Mouse (Mus musculus) myocyte (in vitro differentiated cells): ENCODE results near the gene Srsf3. TPM values are rescaled to one million over a fixed set of nuclear protein-coding genes. Genes with fewer than 3 reads are reported as not detected.
A peak's percentile ranks its signal among the peaks of the same experiment; 100 is the strongest.

Source experiments
- H3K27me3 ChIP-seq: one replicate; pipeline ENCODE4 v1.6.1; 2011; ENCODE audit not compliant: control insufficient read depth, insufficient read depth, insufficient read length
- H3K36me3 ChIP-seq: one replicate; pipeline ENCODE4 v1.6.1; 2011; ENCODE audit not compliant: control insufficient read depth, insufficient read depth
- H3K4me2 ChIP-seq: one replicate; pipeline ENCODE4 v1.6.1; 2011; ENCODE audit warnings: low read depth, control low read depth
- H3K4me3 ChIP-seq: one replicate; pipeline ENCODE4 v1.5.1; 2011; ENCODE audit warnings: mild to moderate bottlenecking, control low read depth, moderate library complexity
- H3K79me2 ChIP-seq: one replicate; pipeline ENCODE4 v1.6.1; 2011; ENCODE audit not compliant: control insufficient read depth, insufficient read depth
- H3ac ChIP-seq: one replicate; pipeline ENCODE4 v1.6.1; 2011; ENCODE audit not compliant: control insufficient read depth, insufficient read length
- CEBPB ChIP-seq: IDR thresholded peaks from 2 replicates; pipeline ENCODE4 v1.6.1; 2011; ENCODE audit warnings: mild to moderate bottlenecking, moderate library complexity; ENCODE audit not compliant: poor library complexity, insufficient read depth, severe bottlenecking
- E2F4 ChIP-seq: IDR thresholded peaks from one replicate; pipeline ENCODE4 v1.6.1; 2011; ENCODE audit warnings: mild to moderate bottlenecking, control low read depth, moderate library complexity; ENCODE audit not compliant: insufficient read depth
- MAX ChIP-seq: IDR thresholded peaks from one replicate; pipeline ENCODE4 v1.6.1; 2011; ENCODE audit warnings: low read depth, mild to moderate bottlenecking, control low read depth
- MYOD1 ChIP-seq, 3 experiments: IDR thresholded peaks; one replicate each; pipeline ENCODE4 v1.6.1; 2011; ENCODE audit warnings: control low read depth in 2 of 3, low read depth in 2 of 3, mild to moderate bottlenecking in 2 of 3, moderate library complexity in 1 of 3; ENCODE audit not compliant: insufficient read length in 2 of 3, control insufficient read depth in 1 of 3
- MYOG ChIP-seq, 3 experiments: IDR thresholded peaks; one replicate each; pipeline ENCODE4 v1.6.1; 2011; ENCODE audit warnings: control low read depth in 2 of 3, low read depth in 2 of 3, mild to moderate bottlenecking in 2 of 3; ENCODE audit not compliant: insufficient read length in 2 of 3, control insufficient read depth in 1 of 3, insufficient read depth in 1 of 3
- POLR2A ChIP-seq: IDR thresholded peaks from one replicate; pipeline ENCODE4 v1.6.1; 2011; ENCODE audit warnings: low read depth, mild to moderate bottlenecking, control low read depth, moderate library complexity; ENCODE audit not compliant: insufficient read length
- POLR2AphosphoS2 ChIP-seq: IDR thresholded peaks from one replicate; pipeline ENCODE4 v1.6.1; 2011; ENCODE audit warnings: low read depth, control low read depth; ENCODE audit not compliant: insufficient read length
- REST ChIP-seq: IDR thresholded peaks from one replicate; pipeline ENCODE4 v1.6.1; 2011; ENCODE audit warnings: mild to moderate bottlenecking, control low read depth, moderate library complexity; ENCODE audit not compliant: insufficient read depth, insufficient read length
- SRF ChIP-seq: IDR thresholded peaks from one replicate; pipeline ENCODE4 v1.6.1; 2011; ENCODE audit warnings: low read depth; ENCODE audit not compliant: control insufficient read depth, insufficient read length
- TCF12 ChIP-seq: IDR thresholded peaks from one replicate; pipeline ENCODE4 v1.6.1; 2011; ENCODE audit warnings: mild to moderate bottlenecking, control low read depth; ENCODE audit not compliant: poor library complexity, insufficient read depth, severe bottlenecking
- TCF3 ChIP-seq: IDR thresholded peaks from one replicate; pipeline ENCODE4 v1.6.1; 2011; ENCODE audit warnings: low read depth, control low read depth; ENCODE audit not compliant: insufficient read length
- USF1 ChIP-seq: IDR thresholded peaks from one replicate; pipeline ENCODE4 v1.6.1; 2011; ENCODE audit warnings: low read depth, mild to moderate bottlenecking, control low read depth, moderate library complexity
- polyA plus RNA-seq: library from polyadenylated mRNA; unstranded; fragments of >200 nt; fragmentation: generic; extraction: Trizol; gene quantifications from one replicate; pipeline ENCODE4 v1.2.1, GENCODE M21; 2012; ENCODE audit warnings: missing spikeins

Gene Srsf3
- polyA plus RNA-seq, 1 experiment: 98.2 TPM

- Histone ChIP-seq H3ac (no peak overlapping the region), H3K4me2 (peak overlapping the region; percentile 1), H3K27me3 (no peaks in the 10 kb centered on the region), H3K4me3 (no peak overlapping the region), H3K79me2 (no peaks in the 10 kb centered on the region), H3K36me3 (peaks cover 25% of the 10 kb centered on the region)
- TF ChIP-seq POLR2AphosphoS2: peak; percentile 59
- TF ChIP-seq MYOG (IDR thresholded peaks at IDR 0.05; ENCODE audit: control insufficient read depth in 1 of 3, insufficient read depth in 1 of 3, insufficient read length in 2 of 3, low read depth in 2 of 3): peak in 1 of 3 experiments; percentile 68
- TF ChIP-seq MYOD1 (IDR thresholded peaks at IDR 0.05; ENCODE audit: control insufficient read depth in 1 of 3, insufficient read length in 2 of 3, low read depth in 2 of 3): peak in 2 of 3 experiments; percentile 49 to 63
- peak; percentile 11 for TF ChIP-seq POLR2A
- TF ChIP-seq TCF12: no peak
- TF ChIP-seq MAX: no peak
- TF ChIP-seq SRF: no peak
Measured at GRCm38 (mm10) chr17:29048748-29049507, 16.5 kb downstream of the Srsf3 start.

GRCm38 (mm10) chr17:29049508-29049889 lies 17.1 kb downstream of the Srsf3 start:
- no peak overlapping the region for H3ac ChIP-seq
- H3K36me3 ChIP-seq: peaks cover 19% of the 10 kb centered on the region
- TF ChIP-seq REST (no peak), CEBPB (no peak), POLR2AphosphoS2 (no peak), USF1 (no peak), MYOD1 (IDR thresholded peaks at IDR 0.05; ENCODE audit: control insufficient read depth in 1 of 3, insufficient read length in 2 of 3, low read depth in 2 of 3) (no peak), POLR2A (no peak), E2F4 (no peak), TCF12 (no peak), TCF3 (no peak), MAX (no peak), MYOG (IDR thresholded peaks at IDR 0.05; ENCODE audit: control insufficient read depth in 1 of 3, insufficient read depth in 1 of 3, insufficient read length in 2 of 3, low read depth in 2 of 3) (no peak), SRF (no peak)
- H3K79me2 ChIP-seq: no peaks in the 10 kb centered on the region
- H3K4me3 ChIP-seq: no peak overlapping the region
- peak overlapping the region; percentile 70 for H3K4me2 ChIP-seq
- no peaks in the 10 kb centered on the region for H3K27me3 ChIP-seq

GRCm38 (mm10) chr17:29049923-29050322 lies 17.5 kb downstream of the Srsf3 start:
- no peaks in the 10 kb centered on the region for H3K79me2 ChIP-seq
- peaks cover 15% of the 10 kb centered on the region for H3K36me3 ChIP-seq
- H3K4me3 ChIP-seq: no peak overlapping the region
- peak overlapping the region; percentile 70 for H3K4me2 ChIP-seq
- H3K27me3 ChIP-seq: no peaks in the 10 kb centered on the region
- no peak overlapping the region for H3ac ChIP-seq
- TF ChIP-seq TCF12 (no peak), MYOD1 (IDR thresholded peaks at IDR 0.05; ENCODE audit: control insufficient read depth in 1 of 3, insufficient read length in 2 of 3, low read depth in 2 of 3) (peak in 1 of 3 experiments; percentile 23), MYOG (IDR thresholded peaks at IDR 0.05; ENCODE audit: control insufficient read depth in 1 of 3, insufficient read depth in 1 of 3, insufficient read length in 2 of 3, low read depth in 2 of 3) (no peak), TCF3 (no peak), CEBPB (no peak), SRF (no peak), REST (no peak), MAX (no peak), E2F4 (no peak), POLR2AphosphoS2 (peak; percentile 59), USF1 (no peak)

GRCm38 (mm10) chr17:29050791-29051190 lies 18.4 kb downstream of the Srsf3 start:
- no peak overlapping the region for H3K4me3 ChIP-seq
- H3K27me3 ChIP-seq: no peaks in the 10 kb centered on the region
- H3K4me2 ChIP-seq: peak overlapping the region; percentile 70
- peaks cover 6% of the 10 kb centered on the region for H3K36me3 ChIP-seq
- no peak overlapping the region for H3ac ChIP-seq
- no peaks in the 10 kb centered on the region for H3K79me2 ChIP-seq
- TF ChIP-seq MYOG (IDR thresholded peaks at IDR 0.05; ENCODE audit: control insufficient read depth in 1 of 3, insufficient read depth in 1 of 3, insufficient read length in 2 of 3, low read depth in 2 of 3): peak; percentile 93 to 98 (median 94)
- TF ChIP-seq REST: no peak
- no peak for TF ChIP-seq SRF
- no peak for TF ChIP-seq CEBPB
- no peak for TF ChIP-seq MAX
- no peak for TF ChIP-seq USF1
- no peak for TF ChIP-seq POLR2AphosphoS2
- peak; percentile 96 for TF ChIP-seq TCF12
- peak; percentile 12 to 96 (median 87) for TF ChIP-seq MYOD1 (IDR thresholded peaks at IDR 0.05; ENCODE audit: control insufficient read depth in 1 of 3, insufficient read length in 2 of 3, low read depth in 2 of 3)
- no peak for TF ChIP-seq E2F4
- TF ChIP-seq POLR2A: no peak
- TF ChIP-seq TCF3: peak; percentile 90

DNA sequence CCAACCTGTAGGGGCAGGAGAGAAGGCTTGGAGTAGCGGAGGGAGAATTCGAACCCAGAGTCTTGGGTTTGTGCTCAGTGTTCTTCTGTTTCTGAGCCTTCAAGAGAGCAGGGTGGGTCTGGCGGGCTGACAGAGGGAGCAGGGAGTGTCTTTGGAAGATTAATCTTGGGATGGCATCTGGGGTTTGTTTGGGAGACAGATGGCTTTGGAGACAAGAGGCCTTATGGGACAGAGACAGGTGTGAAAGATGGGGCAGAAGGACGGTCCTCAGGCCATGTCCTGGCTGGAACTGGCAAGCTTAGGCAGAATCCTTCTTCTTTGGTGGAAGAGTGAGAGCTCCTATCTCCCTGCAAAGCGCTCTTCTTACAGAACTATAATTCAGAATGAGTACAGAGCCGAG lies 20.6 kb downstream of the Srsf3 start:
- TF ChIP-seq TCF12 (peak; percentile 82), REST (no peak), MYOD1 (IDR thresholded peaks at IDR 0.05; ENCODE audit: control insufficient read depth in 1 of 3, insufficient read length in 2 of 3, low read depth in 2 of 3) (peak; percentile 76 to 87 (median 86)), TCF3 (peak; percentile 38), POLR2AphosphoS2 (peak; percentile 52), MAX (no peak), MYOG (IDR thresholded peaks at IDR 0.05; ENCODE audit: control insufficient read depth in 1 of 3, insufficient read depth in 1 of 3, insufficient read length in 2 of 3, low read depth in 2 of 3) (peak; percentile 6 to 90 (median 90)), POLR2A (no peak), USF1 (no peak), CEBPB (no peak), E2F4 (no peak), SRF (no peak)
- Histone ChIP-seq H3K4me3 (no peak overlapping the region), H3K4me2 (peak overlapping the region; percentile 59), H3K79me2 (no peaks in the 10 kb centered on the region), H3ac (no peak overlapping the region), H3K27me3 (no peaks in the 10 kb centered on the region), H3K36me3 (no peaks in the 10 kb centered on the region)
